Mouse (Mus musculus) heart, adult 2 months (tissue): Measurements from ENCODE around the gene Hs2st1.
A peak's percentile ranks its signal among the peaks of the same experiment; 100 is the strongest.

Source experiments
- CTCF ChIP-seq: fragments of 200-600 bp; IDR thresholded peaks from 2 replicates; pipeline ENCODE4 v1.8.1; 2022; ENCODE audit warnings: antibody characterized with exemption, mild to moderate bottlenecking, moderate library complexity
- EP300 ChIP-seq: fragments of 200-500 bp; IDR thresholded peaks from 2 replicates; pipeline ENCODE4 v1.6.1; 2011; ENCODE audit warnings: low read depth, low read length, control low read depth; ENCODE audit not compliant: insufficient read depth
- POLR2A ChIP-seq: fragments of 200-500 bp; IDR thresholded peaks from 2 replicates; pipeline ENCODE4 v1.6.1; 2011; ENCODE audit warnings: mild to moderate bottlenecking, low read depth, low read length, control low read depth; ENCODE audit not compliant: insufficient read depth

DNA sequence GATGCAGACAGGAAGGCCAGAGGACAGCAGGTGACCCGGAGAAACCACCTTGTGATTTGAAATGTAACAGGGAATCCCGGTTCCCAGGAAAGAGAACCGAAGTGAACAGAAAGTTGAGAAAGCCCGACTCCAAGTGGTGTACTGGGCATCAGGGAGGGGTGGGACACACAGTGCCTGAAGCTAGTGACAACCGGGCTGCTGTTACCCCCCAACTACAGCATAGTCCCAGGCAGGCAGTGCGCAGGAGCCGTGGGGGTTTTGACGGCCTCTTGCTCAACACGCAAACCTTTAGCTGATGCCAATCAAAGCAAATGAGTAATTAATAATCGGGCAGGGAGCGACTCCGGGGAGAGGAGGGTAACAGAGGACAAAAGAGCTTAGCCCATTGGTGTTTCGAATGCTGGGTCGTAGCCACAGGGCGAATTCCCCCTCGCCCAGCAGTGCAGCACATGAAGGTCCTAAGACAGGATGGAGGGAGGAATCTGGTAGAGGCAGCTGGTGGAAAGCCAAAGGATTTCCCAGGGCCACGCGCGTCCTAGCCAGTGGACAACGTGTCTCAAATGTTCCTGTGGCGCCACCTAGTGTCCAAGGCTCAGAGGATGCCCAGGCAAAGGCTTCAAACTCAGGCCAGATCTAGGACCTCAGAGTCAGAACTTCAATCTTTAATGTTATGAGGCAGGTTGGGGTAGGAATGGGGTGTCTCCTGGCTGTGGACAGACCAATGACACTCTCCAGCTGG is 170.5 kb downstream of the Hs2st1 start:
- TF ChIP-seq POLR2A = no peak
- TF ChIP-seq CTCF = peak; percentile 82
- 0 out of 2 replicates have a peak, but pooled peaks have one; percentile 25 for TF ChIP-seq EP300
